Mouse (Mus musculus): ENCODE data around the gene Mpp6. TPM values are rescaled to one million over a fixed set of nuclear protein-coding genes. Genes with fewer than 3 reads are reported as not detected.

The Mpp6 gene
- polyA plus RNA-seq, 1 experiment: 73.5 TPM

- no peak overlapping the region for H3K4me3 ChIP-seq (ENCODE audit: control insufficient read depth, low read depth, low read length)
- TF ChIP-seq POLR2A (IDR thresholded peaks at IDR 0.05; ENCODE audit: control insufficient read depth, low read depth, low read length): no peak
- no peak for TF ChIP-seq CTCF (IDR thresholded peaks at IDR 0.05; ENCODE audit: control insufficient read depth, insufficient read depth, insufficient replicate concordance, low read depth, low read length)
- no peaks in the 10 kb centered on the region for H3K36me3 ChIP-seq (ENCODE audit: control insufficient read depth, insufficient read depth, low read length)
- H3K27me3 ChIP-seq (ENCODE audit: control insufficient read depth, insufficient read depth, low read length): no peaks in the 10 kb centered on the region
- no peaks in the 10 kb centered on the region for H3K4me1 ChIP-seq (ENCODE audit: control insufficient read depth, insufficient read depth, low read length)
- no peak overlapping the region for H3K27ac ChIP-seq (ENCODE audit: control insufficient read depth, insufficient read depth, low read depth, low read length)
Measured at GRCm38 (mm10) chr6:50240437-50240836, 130.4 kb downstream of the Mpp6 start.

DNA sequence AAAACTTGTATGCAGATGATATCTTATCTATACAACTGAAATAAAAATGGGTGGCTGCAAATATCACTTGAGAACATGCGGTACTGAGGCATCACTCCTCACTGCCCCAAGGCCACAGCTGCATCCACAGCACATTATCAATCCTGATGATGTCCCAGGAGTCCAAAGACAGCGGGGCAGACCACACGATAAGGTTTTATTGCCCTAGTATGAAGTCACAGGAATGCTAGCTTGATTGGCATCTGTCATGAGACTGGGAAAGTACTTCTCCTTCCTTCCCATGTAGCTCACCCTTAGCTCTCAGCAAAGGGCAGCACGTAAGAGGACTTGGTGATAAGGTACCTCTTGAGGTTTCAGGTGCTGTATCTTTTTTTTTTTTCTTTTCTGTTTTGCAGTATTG, 134.1 kb downstream of the Mpp6 start:
- H3K27ac ChIP-seq (ENCODE audit: control insufficient read depth, insufficient read depth, low read depth, low read length): no peak overlapping the region
- no peaks in the 10 kb centered on the region for H3K4me1 ChIP-seq (ENCODE audit: control insufficient read depth, insufficient read depth, low read length)
- TF ChIP-seq CTCF (IDR thresholded peaks at IDR 0.05; ENCODE audit: control insufficient read depth, insufficient read depth, insufficient replicate concordance, low read depth, low read length) (no peak), POLR2A (IDR thresholded peaks at IDR 0.05; ENCODE audit: control insufficient read depth, low read depth, low read length) (no peak)
- H3K4me3 ChIP-seq (ENCODE audit: control insufficient read depth, low read depth, low read length): no peak overlapping the region
- no peaks in the 10 kb centered on the region for H3K27me3 ChIP-seq (ENCODE audit: control insufficient read depth, insufficient read depth, low read length)
- no peaks in the 10 kb centered on the region for H3K36me3 ChIP-seq (ENCODE audit: control insufficient read depth, insufficient read depth, low read length)

DNA sequence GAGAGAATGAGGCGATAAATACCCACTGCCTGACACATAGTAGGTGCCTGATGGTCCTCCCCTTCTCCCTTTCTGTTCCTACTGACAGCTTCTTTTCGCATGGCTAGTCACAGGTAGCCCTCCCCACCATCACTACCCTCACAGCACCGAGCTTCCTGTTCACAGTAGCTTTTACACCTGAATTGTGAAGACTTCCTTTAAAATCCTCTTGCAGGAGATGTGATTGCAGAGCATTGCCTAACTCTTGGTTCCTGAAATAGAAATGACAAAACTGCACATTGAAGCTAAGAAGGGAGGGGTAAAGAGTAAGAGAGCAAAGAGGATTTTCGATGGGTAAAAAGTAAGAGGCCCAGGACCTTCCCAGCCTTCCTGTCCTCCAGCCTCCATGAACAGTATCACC, 134.9 kb downstream of the Mpp6 start:
- Histone ChIP-seq H3K36me3 (ENCODE audit: control insufficient read depth, insufficient read depth, low read length) (no peaks in the 10 kb centered on the region), H3K27me3 (ENCODE audit: control insufficient read depth, insufficient read depth, low read length) (no peaks in the 10 kb centered on the region), H3K4me3 (ENCODE audit: control insufficient read depth, low read depth, low read length) (no peak overlapping the region), H3K27ac (ENCODE audit: control insufficient read depth, insufficient read depth, low read depth, low read length) (no peak overlapping the region), H3K4me1 (ENCODE audit: control insufficient read depth, insufficient read depth, low read length) (no peaks in the 10 kb centered on the region)
- TF ChIP-seq CTCF (IDR thresholded peaks at IDR 0.05; ENCODE audit: control insufficient read depth, insufficient read depth, insufficient replicate concordance, low read depth, low read length) (no peak), POLR2A (IDR thresholded peaks at IDR 0.05; ENCODE audit: control insufficient read depth, low read depth, low read length) (no peak)

DNA sequence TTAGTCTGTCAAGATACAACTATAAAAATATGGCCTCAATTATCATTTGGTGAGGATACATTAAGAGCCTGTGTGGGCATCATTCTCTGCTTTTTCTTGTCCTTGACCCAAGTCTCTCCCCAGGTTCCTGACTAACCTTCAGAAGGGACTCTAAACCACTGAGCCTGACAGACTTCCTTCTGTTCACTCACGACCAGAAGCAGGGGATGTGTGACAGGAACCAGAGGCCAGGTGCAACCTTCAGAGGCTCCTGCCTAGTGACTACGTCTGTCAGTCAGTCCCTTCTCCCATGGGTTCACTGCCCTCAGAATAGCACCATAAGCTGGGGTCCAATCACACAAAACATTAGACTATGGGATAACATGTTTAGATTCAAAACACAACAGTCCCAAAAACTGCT, 137.3 kb downstream of the Mpp6 start:
- Histone ChIP-seq H3K27me3 (ENCODE audit: control insufficient read depth, insufficient read depth, low read length) (no peaks in the 10 kb centered on the region), H3K27ac (ENCODE audit: control insufficient read depth, insufficient read depth, low read depth, low read length) (no peak overlapping the region), H3K36me3 (ENCODE audit: control insufficient read depth, insufficient read depth, low read length) (no peaks in the 10 kb centered on the region), H3K4me1 (ENCODE audit: control insufficient read depth, insufficient read depth, low read length) (no peaks in the 10 kb centered on the region), H3K4me3 (ENCODE audit: control insufficient read depth, low read depth, low read length) (no peak overlapping the region)
- no peak for TF ChIP-seq POLR2A (IDR thresholded peaks at IDR 0.05; ENCODE audit: control insufficient read depth, low read depth, low read length)
- no peak for TF ChIP-seq CTCF (IDR thresholded peaks at IDR 0.05; ENCODE audit: control insufficient read depth, insufficient read depth, insufficient replicate concordance, low read depth, low read length)

GRCm38 (mm10) chr6:50247791-50248190, 137.8 kb downstream of the Mpp6 start:
- no peak overlapping the region for H3K4me3 ChIP-seq (ENCODE audit: control insufficient read depth, low read depth, low read length)
- no peaks in the 10 kb centered on the region for H3K36me3 ChIP-seq (ENCODE audit: control insufficient read depth, insufficient read depth, low read length)
- TF ChIP-seq CTCF (IDR thresholded peaks at IDR 0.05; ENCODE audit: control insufficient read depth, insufficient read depth, insufficient replicate concordance, low read depth, low read length) (no peak), POLR2A (IDR thresholded peaks at IDR 0.05; ENCODE audit: control insufficient read depth, low read depth, low read length) (no peak)
- H3K4me1 ChIP-seq (ENCODE audit: control insufficient read depth, insufficient read depth, low read length): no peaks in the 10 kb centered on the region
- no peak overlapping the region for H3K27ac ChIP-seq (ENCODE audit: control insufficient read depth, insufficient read depth, low read depth, low read length)
- no peaks in the 10 kb centered on the region for H3K27me3 ChIP-seq (ENCODE audit: control insufficient read depth, insufficient read depth, low read length)

Other genes with a start within 250 kb of the Mpp6 start
- gene Gsdme, start 153.6 kb downstream of the Mpp6 start, polyA plus RNA-seq (2012; rRNA removed): 1.5 and 1.9 TPM in 2 replicates